Mouse (Mus musculus) midbrain, postnatal 0 days (tissue): ENCODE results near the gene Gsta1. TPM values are rescaled to one million over a fixed set of nuclear protein-coding genes. Genes with fewer than 3 reads are reported as not detected.

ENCODE experiments used
- ATAC-seq: fragments of 200-750 bp; cut with Nextera tagmentation; 2 replicates; pipeline ENCODE4 v1.8.0; 2017; ENCODE audit warnings: moderate number of reproducible peaks, mild to moderate bottlenecking, moderate TSS enrichment, moderate library complexity; ENCODE audit not compliant: low FRiP score
- DNase-seq: peaks from one replicate; pipeline ENCODE4 v3.0.0-alpha.2; 2015; ENCODE audit warnings: low spot score
- H3K27ac ChIP-seq: fragments of 300-500 bp; sonication (generic); 2 replicates; pipeline ENCODE4 v1.5.1; 2014; ENCODE audit warnings: low read depth, mild to moderate bottlenecking, low read length, mixed read lengths
- H3K27me3 ChIP-seq: fragments of 300-500 bp; sonication (generic); 2 replicates; pipeline ENCODE4 v1.6.1; 2014; ENCODE audit warnings: low read length, control low read depth, mixed read lengths; ENCODE audit not compliant: insufficient read depth
- H3K36me3 ChIP-seq: fragments of 300-500 bp; sonication (generic); 2 replicates; pipeline ENCODE4 v1.6.1; 2014; ENCODE audit warnings: low read length, control low read depth, mixed read lengths; ENCODE audit not compliant: insufficient read depth
- H3K4me1 ChIP-seq: fragments of 300-500 bp; sonication (generic); 2 replicates; pipeline ENCODE4 v1.6.1; 2014; ENCODE audit warnings: mild to moderate bottlenecking, control low read depth, antibody characterized with exemption, low read length, mixed read lengths; ENCODE audit not compliant: insufficient read depth
- H3K4me2 ChIP-seq: fragments of 300-500 bp; sonication (generic); 2 replicates; pipeline ENCODE4 v1.6.1; 2014; ENCODE audit warnings: low read depth, mild to moderate bottlenecking, low read length, mixed read lengths; ENCODE audit not compliant: poor library complexity, severe bottlenecking
- H3K4me3 ChIP-seq: fragments of 300-500 bp; sonication (generic); 2 replicates; pipeline ENCODE4 v1.5.1; 2014; ENCODE audit warnings: low read depth, mild to moderate bottlenecking, low read length, moderate library complexity
- H3K9ac ChIP-seq: fragments of 300-500 bp; sonication (generic); replicated peaks from 2 replicates; pipeline ENCODE4 v1.6.1; 2014; ENCODE audit warnings: mild to moderate bottlenecking, low read length, moderate library complexity, mixed read lengths; ENCODE audit not compliant: poor library complexity, severe bottlenecking
- H3K9me3 ChIP-seq: fragments of 300-500 bp; sonication (generic); 2 replicates; pipeline ENCODE4 v1.6.1; 2016; ENCODE audit warnings: low read length, control low read depth
- CTCF ChIP-seq: IDR thresholded peaks from 2 replicates; pipeline ENCODE4 v1.5.1; 2016; ENCODE audit warnings: antibody characterized with exemption, mild to moderate bottlenecking
- WGBS: fragments of 180-500 bp; shearing (Covaris S2); extraction: QIAGEN DNeasy Blood & Tissue Kit; methylation state at CpG from one replicate; pipeline ENCODE4 v1.1.7; 2014; 5-methylcytosine and 5-hydroxymethylcytosine counted together
- polyA plus RNA-seq: library from polyadenylated mRNA; unstranded; fragments of >200 nt; fragmentation: Nextera tagmentation; extraction: Ambion mirVana; gene quantifications from 2 replicates; pipeline ENCODE4 v1.2.1, GENCODE M21; 2015
- total RNA-seq: library from RNA; depleted of rRNA; stranded (reverse); fragments of >200 nt; gene quantifications from 2 replicates; pipeline ENCODE4 v1.2.3, GENCODE M21; 2014

Gene Gsta1
- total and polyA plus RNA-seq, 2 experiments from 2014 or later, result not detected

DNA sequence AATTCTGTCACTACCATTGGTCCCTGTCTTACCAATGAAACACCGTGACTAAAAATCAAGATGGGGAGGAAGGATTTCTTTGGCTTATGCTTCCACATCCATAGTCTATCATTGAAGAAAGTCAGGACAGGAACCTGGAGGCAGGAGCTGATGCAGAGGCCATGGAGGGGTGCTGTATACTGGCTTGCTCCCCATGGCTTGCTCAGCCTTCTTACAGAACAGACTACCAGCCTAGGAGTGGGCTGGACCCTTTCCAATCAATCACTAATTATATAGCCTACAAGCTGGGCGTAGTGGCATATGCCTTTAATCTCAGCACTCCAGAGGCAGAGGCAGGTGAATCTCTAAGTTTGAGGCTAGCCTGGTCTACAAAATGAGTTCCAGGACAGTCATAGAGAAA, 19.6 kb upstream of the Gsta1 start:
- TF ChIP-seq CTCF, result no peak
- Histone ChIP-seq H3K4me1 (no peaks in the 10 kb centered on the region), H3K4me3 (no peak overlapping the region), H3K27ac (no peak overlapping the region), H3K9ac (no peak overlapping the region), H3K4me2 (no peak overlapping the region), H3K36me3 (no peaks in the 10 kb centered on the region), H3K27me3 (no peaks in the 10 kb centered on the region), H3K9me3 (no peaks in the 10 kb centered on the region)
- 95% methylated on average over 2 of the region's 2 CpGs for WGBS
- DNase-seq (no peak), ATAC-seq (no peak)

DNA sequence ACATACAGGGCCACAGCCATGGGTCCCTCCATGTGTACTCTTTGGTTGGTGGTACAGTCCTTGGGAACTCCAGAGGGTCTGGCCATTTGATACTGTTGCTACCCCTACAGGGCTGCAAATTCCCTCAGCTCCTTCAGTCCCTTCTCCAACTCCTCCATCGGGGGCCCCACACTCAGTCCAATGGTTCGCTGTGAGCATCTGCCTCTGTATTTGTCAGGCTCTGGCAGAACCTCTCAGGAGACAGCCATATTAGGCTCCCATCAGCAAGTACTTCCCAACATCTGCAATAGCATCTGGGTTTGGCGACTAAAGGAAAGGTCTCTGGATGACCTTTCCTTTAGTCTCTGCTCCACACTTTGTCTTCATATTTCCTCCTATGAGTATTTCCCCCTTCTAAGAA, 18.9 kb upstream of the Gsta1 start:
- Histone ChIP-seq H3K9me3 (no peaks in the 10 kb centered on the region), H3K27me3 (no peaks in the 10 kb centered on the region), H3K36me3 (no peaks in the 10 kb centered on the region), H3K4me1 (no peaks in the 10 kb centered on the region), H3K4me2 (no peak overlapping the region), H3K27ac (no peak overlapping the region), H3K4me3 (no peak overlapping the region), H3K9ac (no peak overlapping the region)
- DNase-seq (no peak), ATAC-seq (no peak)
- no peak for TF ChIP-seq CTCF
- WGBS, result 96% methylated on average over 3 of the region's 3 CpGs

DNA sequence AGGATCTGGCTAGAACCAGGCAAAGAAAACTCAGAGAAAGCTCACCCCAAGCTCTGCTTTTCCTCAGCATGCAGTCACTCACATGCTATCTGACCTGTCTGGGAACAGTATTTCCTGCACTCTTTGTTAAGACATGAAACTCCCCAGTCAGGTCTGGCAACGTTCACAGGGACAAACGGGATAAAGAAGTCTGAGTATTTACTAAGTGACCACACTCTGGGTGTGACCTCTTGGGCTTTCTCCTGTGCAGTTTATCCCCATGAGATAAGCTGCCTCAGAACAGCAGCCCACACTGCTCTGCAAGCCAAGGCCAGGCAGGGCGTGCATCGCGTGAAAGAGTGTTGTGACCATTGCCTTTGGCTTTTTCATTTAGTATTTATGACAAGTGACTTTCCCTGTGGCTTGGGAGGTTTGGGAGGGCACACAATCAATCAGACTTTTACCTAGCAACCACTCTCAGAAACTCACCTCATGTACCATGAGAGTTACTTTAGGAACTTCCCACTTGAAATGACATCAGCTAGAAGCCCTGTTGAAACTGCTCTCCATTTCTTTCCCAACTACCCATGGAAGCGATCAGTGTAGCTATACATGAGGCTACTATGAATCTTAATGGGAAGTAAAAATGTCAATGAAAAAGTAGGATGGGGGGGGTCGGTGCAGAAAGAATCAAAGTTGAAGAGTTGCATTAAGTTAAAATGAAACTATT, 18.0 kb upstream of the Gsta1 start:
- Histone ChIP-seq H3K27ac (no peak overlapping the region), H3K27me3 (no peaks in the 10 kb centered on the region), H3K4me1 (no peaks in the 10 kb centered on the region), H3K9me3 (no peaks in the 10 kb centered on the region), H3K9ac (no peak overlapping the region), H3K4me2 (no peak overlapping the region), H3K36me3 (no peaks in the 10 kb centered on the region), H3K4me3 (no peak overlapping the region)
- TF ChIP-seq CTCF, result no peak
- WGBS, result 88% methylated on average over 7 of the region's 7 CpGs
- no peak for ATAC-seq
- DNase-seq, result no peak

DNA sequence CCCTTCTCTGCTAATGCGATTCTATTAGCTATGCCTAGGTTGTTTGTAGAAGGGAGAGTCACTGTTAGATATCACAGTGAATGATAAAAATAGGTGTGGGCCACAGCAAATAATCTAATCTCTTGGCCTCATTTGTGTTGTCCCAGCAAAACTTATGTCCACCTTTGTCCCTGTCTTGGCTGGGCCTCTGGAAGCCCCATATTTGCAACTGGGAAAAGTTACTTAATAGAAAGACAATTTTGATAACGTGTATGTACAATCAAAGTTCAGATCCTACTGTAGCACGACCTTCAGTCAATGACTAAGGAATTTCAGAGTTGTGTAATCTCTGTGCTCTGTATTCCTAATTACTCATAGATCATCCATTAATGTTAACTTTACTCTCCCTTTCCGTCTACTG, 13.4 kb upstream of the Gsta1 start:
- DNase-seq, result no peak
- 82% methylated on average over 4 of the region's 4 CpGs for WGBS
- Histone ChIP-seq H3K27me3 (no peaks in the 10 kb centered on the region), H3K4me2 (no peak overlapping the region), H3K9me3 (no peaks in the 10 kb centered on the region), H3K4me3 (no peak overlapping the region), H3K9ac (no peak overlapping the region), H3K27ac (no peak overlapping the region), H3K36me3 (no peaks in the 10 kb centered on the region), H3K4me1 (no peaks in the 10 kb centered on the region)
- TF ChIP-seq CTCF, result no peak
- ATAC-seq, result no peak

DNA sequence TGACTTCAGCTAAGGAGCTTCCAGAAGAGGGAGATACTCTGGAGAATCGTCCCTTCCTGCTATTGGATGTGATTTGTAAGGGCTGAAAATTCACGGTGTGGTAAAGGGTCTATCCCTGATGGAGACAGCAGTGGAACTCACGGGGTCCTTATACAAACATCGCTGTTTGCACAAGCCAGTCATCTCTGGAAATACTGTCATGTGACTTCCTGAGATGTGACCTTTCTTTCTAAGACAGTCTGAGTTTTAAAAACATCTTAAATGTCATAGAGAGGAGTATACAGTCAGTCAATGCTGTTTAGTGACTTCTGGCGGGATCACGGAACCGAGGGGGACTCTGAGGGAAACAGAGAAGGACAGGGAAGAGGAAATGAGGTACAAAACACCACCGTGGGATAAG, 7.8 kb upstream of the Gsta1 start:
- no peak overlapping the region for H3K9ac ChIP-seq
- ATAC-seq (no peak), DNase-seq (no peak)
- H3K4me1 ChIP-seq, result no peaks in the 10 kb centered on the region
- H3K36me3 ChIP-seq, result no peaks in the 10 kb centered on the region
- no peak for TF ChIP-seq CTCF
- H3K4me3 ChIP-seq, result no peak overlapping the region
- H3K9me3 ChIP-seq, result no peaks in the 10 kb centered on the region
- H3K27me3 ChIP-seq, result no peaks in the 10 kb centered on the region
- no peak overlapping the region for H3K27ac ChIP-seq
- 87% methylated on average over 8 of the region's 8 CpGs for WGBS
- H3K4me2 ChIP-seq, result no peak overlapping the region

DNA sequence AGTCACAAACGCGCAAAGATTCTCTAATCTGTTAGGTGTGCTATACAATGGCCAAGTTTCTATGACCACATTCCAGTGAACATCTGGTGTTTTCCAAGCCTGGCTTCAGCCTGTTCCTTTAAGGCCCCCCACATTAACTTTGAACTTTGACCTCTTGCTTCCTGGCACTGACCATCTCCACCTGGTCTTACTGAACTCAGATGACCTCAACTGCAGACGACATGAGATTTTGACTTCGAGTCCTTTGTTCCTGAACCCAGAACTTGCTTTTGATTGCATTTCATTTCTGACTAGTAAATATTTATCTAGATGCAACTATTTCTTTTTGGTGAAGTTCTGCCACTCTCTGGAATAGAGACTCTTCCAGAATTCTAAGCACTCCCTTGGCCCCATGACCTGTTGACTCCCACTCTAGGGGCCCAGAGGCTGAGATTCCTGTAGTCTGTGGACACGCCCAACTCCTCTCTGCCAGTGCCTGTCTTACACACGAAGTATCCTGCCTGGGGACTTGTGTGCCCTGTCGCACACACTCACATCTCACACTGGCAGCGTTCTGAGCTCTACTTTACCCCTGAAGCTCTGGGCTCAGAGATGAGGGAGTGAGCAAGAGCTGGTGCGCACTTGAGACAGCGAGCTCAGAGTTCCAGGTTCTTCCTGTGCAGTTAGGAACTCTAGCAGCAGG, 7.1 kb upstream of the Gsta1 start:
- WGBS, result 83% methylated on average over 10 of the region's 10 CpGs
- no peak for TF ChIP-seq CTCF

More for the DNA sequence above, 7.1 kb upstream of the Gsta1 start:
- Histone ChIP-seq H3K9me3 (no peaks in the 10 kb centered on the region), H3K4me1 (no peaks in the 10 kb centered on the region), H3K9ac (no peak overlapping the region), H3K27me3 (no peaks in the 10 kb centered on the region), H3K4me2 (no peak overlapping the region), H3K4me3 (no peak overlapping the region), H3K36me3 (no peaks in the 10 kb centered on the region), H3K27ac (no peak overlapping the region)
- ATAC-seq (no peak), DNase-seq (no peak)
